Mouse (Mus musculus): Measurements from ENCODE around the gene Dph3. TPM values are rescaled to one million over a fixed set of nuclear protein-coding genes. Genes with fewer than 3 reads are reported as not detected.
A peak's percentile ranks its signal among the peaks of the same experiment; 100 is the strongest.
"Not testable (repeated sequence)": the region's sequence is repeated elsewhere in the genome, so short reads cannot be mapped to it uniquely, and the experiment has no call there.

Gene Dph3
- polyA plus RNA-seq, 1 experiment from 2014 or later, result 116 TPM

- Histone ChIP-seq H3K27ac (peak overlapping the region; percentile 47), H3K9me3 (replicated peaks; ENCODE audit: low read length) (no peaks in the 10 kb centered on the region), H3K4me2 (ENCODE audit: low read length) (no peak overlapping the region), H3K9ac (ENCODE audit: low read depth, low read length) (no peak overlapping the region), H3K4me1 (replicated peaks; ENCODE audit: insufficient read depth, low read length) (no peaks in the 10 kb centered on the region), H3K4me3 (replicated peaks; ENCODE audit: low read depth, low read length) (no peak overlapping the region), H3K27me3 (ENCODE audit: insufficient read depth, low read length) (no peaks in the 10 kb centered on the region), H3K36me3 (ENCODE audit: insufficient read depth, low read length) (no peaks in the 10 kb centered on the region)
- 32% methylated on average over 11 of the region's 11 CpGs for WGBS
- ATAC-seq (replicated peaks; ENCODE audit: low FRiP score, low read depth) (no peak), DNase-seq (ENCODE audit: low spot score) (peak; percentile 64)
- TF ChIP-seq CTCF (IDR thresholded peaks at IDR 0.05; ENCODE audit: low read depth), result no peak
Measured at GRCm38 (mm10) chr14:32120940-32121919, 35.7 kb upstream of the Dph3 start.

GRCm38 (mm10) chr14:32112124-32112523 is 26.6 kb upstream of the Dph3 start:
- not testable (repeated sequence) for H3K27ac ChIP-seq

GRCm38 (mm10) chr14:32106911-32107310 is 21.4 kb upstream of the Dph3 start:
- TF ChIP-seq CTCF (IDR thresholded peaks at IDR 0.05; ENCODE audit: low read depth), result no peak
- Histone ChIP-seq H3K4me1 (replicated peaks; ENCODE audit: insufficient read depth, low read length) (no peaks in the 10 kb centered on the region), H3K4me3 (replicated peaks; ENCODE audit: low read depth, low read length) (no peak overlapping the region), H3K4me2 (ENCODE audit: low read length) (no peak overlapping the region), H3K36me3 (ENCODE audit: insufficient read depth, low read length) (no peaks in the 10 kb centered on the region), H3K9ac (ENCODE audit: low read depth, low read length) (no peak overlapping the region), H3K27ac (no peak overlapping the region), H3K27me3 (ENCODE audit: insufficient read depth, low read length) (no peaks in the 10 kb centered on the region), H3K9me3 (replicated peaks; ENCODE audit: low read length) (no peaks in the 10 kb centered on the region)
- DNase-seq (ENCODE audit: low spot score), result no peak
- ATAC-seq (replicated peaks; ENCODE audit: low FRiP score, low read depth), result no peak
- WGBS, result 90% methylated on average over 4 of the region's 4 CpGs

More at GRCm38 (mm10) chr14:32112124-32112523, 26.6 kb upstream of the Dph3 start:
- not testable (repeated sequence) for ATAC-seq (replicated peaks; ENCODE audit: low FRiP score, low read depth); H3K4me1 ChIP-seq (replicated peaks; ENCODE audit: insufficient read depth, low read length); H3K9me3 ChIP-seq (replicated peaks; ENCODE audit: low read length); DNase-seq (ENCODE audit: low spot score); H3K27me3 ChIP-seq (ENCODE audit: insufficient read depth, low read length); H3K4me2 ChIP-seq (ENCODE audit: low read length); H3K4me3 ChIP-seq (replicated peaks; ENCODE audit: low read depth, low read length); H3K36me3 ChIP-seq (ENCODE audit: insufficient read depth, low read length); H3K9ac ChIP-seq (ENCODE audit: low read depth, low read length)
- WGBS, result 90% methylated on average over 10 of the region's 10 CpGs

- H3K36me3 ChIP-seq (ENCODE audit: insufficient read depth, low read length), result no peaks in the 10 kb centered on the region; the same call in 1 of the 2 replicates
- no peak overlapping the region for H3K9ac ChIP-seq (ENCODE audit: low read depth, low read length)
- no peaks in the 10 kb centered on the region for H3K9me3 ChIP-seq (replicated peaks; ENCODE audit: low read length)
- DNase-seq (ENCODE audit: low spot score) (no peak), ATAC-seq (replicated peaks; ENCODE audit: low FRiP score, low read depth) (peak; percentile 68; the same call in 1 of the 2 replicates)
- H3K4me3 ChIP-seq (replicated peaks; ENCODE audit: low read depth, low read length), result no peak overlapping the region
- H3K4me2 ChIP-seq (ENCODE audit: low read length), result no peak overlapping the region
- WGBS, result 48% methylated on average over 7 of the region's 7 CpGs
- peak overlapping the region; percentile 36; the same call in 1 of the 2 replicates for H3K27ac ChIP-seq
- no peaks in the 10 kb centered on the region for H3K4me1 ChIP-seq (replicated peaks; ENCODE audit: insufficient read depth, low read length)
- no peaks in the 10 kb centered on the region for H3K27me3 ChIP-seq (ENCODE audit: insufficient read depth, low read length)
- no peak for TF ChIP-seq CTCF (IDR thresholded peaks at IDR 0.05; ENCODE audit: low read depth)
Measured at GRCm38 (mm10) chr14:32105663-32106062, 20.1 kb upstream of the Dph3 start.

- 86% methylated on average over 4 of the region's 4 CpGs for WGBS
- H3K9ac ChIP-seq (ENCODE audit: low read depth, low read length), result no peak overlapping the region
- H3K36me3 ChIP-seq (ENCODE audit: insufficient read depth, low read length), result peaks cover 19% of the 10 kb centered on the region
- DNase-seq (ENCODE audit: low spot score) (no peak), ATAC-seq (replicated peaks; ENCODE audit: low FRiP score, low read depth) (no peak)
- no peak overlapping the region for H3K4me3 ChIP-seq (replicated peaks; ENCODE audit: low read depth, low read length)
- no peaks in the 10 kb centered on the region for H3K9me3 ChIP-seq (replicated peaks; ENCODE audit: low read length)
- H3K4me2 ChIP-seq (ENCODE audit: low read length), result no peak overlapping the region
- no peak overlapping the region for H3K27ac ChIP-seq
- TF ChIP-seq CTCF (IDR thresholded peaks at IDR 0.05; ENCODE audit: low read depth), result no peak
- no peaks in the 10 kb centered on the region for H3K27me3 ChIP-seq (ENCODE audit: insufficient read depth, low read length)
- H3K4me1 ChIP-seq (replicated peaks; ENCODE audit: insufficient read depth, low read length), result no peaks in the 10 kb centered on the region
Measured at GRCm38 (mm10) chr14:32103556-32103955, 18.0 kb upstream of the Dph3 start.

GRCm38 (mm10) chr14:32098951-32099350 is 13.4 kb upstream of the Dph3 start:
- Histone ChIP-seq H3K4me1 (replicated peaks; ENCODE audit: insufficient read depth, low read length) (no peaks in the 10 kb centered on the region), H3K27me3 (ENCODE audit: insufficient read depth, low read length) (no peaks in the 10 kb centered on the region), H3K9ac (ENCODE audit: low read depth, low read length) (no peak overlapping the region), H3K27ac (no peak overlapping the region), H3K36me3 (ENCODE audit: insufficient read depth, low read length) (peaks cover 27% of the 10 kb centered on the region), H3K4me3 (replicated peaks; ENCODE audit: low read depth, low read length) (no peak overlapping the region), H3K9me3 (replicated peaks; ENCODE audit: low read length) (no peaks in the 10 kb centered on the region), H3K4me2 (ENCODE audit: low read length) (no peak overlapping the region)
- WGBS, result 86% methylated on average over 3 of the region's 3 CpGs
- no peak for TF ChIP-seq CTCF (IDR thresholded peaks at IDR 0.05; ENCODE audit: low read depth)
- DNase-seq (ENCODE audit: low spot score) (no peak), ATAC-seq (replicated peaks; ENCODE audit: low FRiP score, low read depth) (no peak)

All from kidney, postnatal 0 days (tissue).